Mouse (Mus musculus): ENCODE measurements around the gene Gm5447. TPM values are rescaled to one million over a fixed set of nuclear protein-coding genes. Genes with fewer than 3 reads are reported as not detected.

Gene Gm5447
- total and polyA plus RNA-seq, 3 experiments = not detected

DNA sequence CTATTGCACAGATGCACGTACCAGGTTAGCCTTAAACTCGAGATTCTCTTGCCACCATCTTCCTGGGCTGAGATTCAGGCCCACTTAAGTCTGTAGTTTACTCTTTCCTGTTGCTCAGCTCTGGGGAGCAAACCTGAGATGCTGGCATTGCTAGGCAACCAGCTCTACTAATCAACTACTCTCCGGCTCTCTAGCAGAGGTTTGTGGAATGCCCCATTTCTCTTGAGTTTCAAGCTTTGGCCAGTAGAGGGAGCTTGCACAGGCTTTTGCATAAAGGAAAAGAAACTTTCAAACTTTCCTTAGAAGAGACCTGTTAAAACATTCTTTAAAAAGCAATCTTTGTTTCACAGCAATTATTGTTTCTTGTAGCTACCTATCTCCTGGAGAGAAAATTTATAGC, 19.8 kb downstream of the Gm5447 start (continued):
- no peak for TF ChIP-seq TCF12 (IDR thresholded peaks at IDR 0.05; ENCODE audit: low read depth, low read length)

DNA sequence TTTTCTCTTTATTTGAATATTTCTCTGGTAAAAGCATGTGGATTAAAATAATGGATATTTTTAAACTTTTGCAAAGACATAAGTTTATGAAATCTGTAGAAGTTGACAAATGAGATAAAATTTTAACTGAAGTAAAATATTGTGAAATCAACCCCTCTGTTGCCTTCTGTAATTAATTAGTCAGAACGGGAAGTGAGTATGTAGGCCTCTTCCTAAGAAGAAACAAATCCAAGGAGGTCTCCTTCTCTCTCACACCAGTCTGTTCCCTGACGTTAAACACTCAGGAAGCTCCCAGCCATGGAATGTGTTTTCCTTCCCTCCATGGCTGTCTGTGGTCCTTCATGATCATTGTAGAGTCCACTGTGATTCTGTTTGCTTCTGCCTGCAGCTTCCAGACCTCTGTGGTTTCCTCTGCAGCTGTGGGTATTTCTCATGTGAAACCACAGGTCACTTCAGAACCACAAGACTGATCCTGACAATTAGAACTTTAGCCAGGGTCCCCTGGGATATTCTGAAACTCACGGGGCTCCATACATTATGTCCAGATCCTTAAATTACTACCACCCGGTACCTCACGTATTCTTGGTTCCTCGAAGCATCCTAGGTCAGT, 20.4 kb downstream of the Gm5447 start:
- no peaks in the 10 kb centered on the region for H3K9me3 ChIP-seq (replicated peaks; ENCODE audit: insufficient read depth, low read length)
- H3K27ac ChIP-seq (ENCODE audit: control insufficient read depth, low read depth, low read length) = no peak overlapping the region
- H3K4me3 ChIP-seq (ENCODE audit: control insufficient read depth in 1 of 2, insufficient read depth in 1 of 2, low read depth in 2 of 2, low read length in 2 of 2) = no peak overlapping the region
- DNase-seq (ENCODE audit: low read depth, low spot score) = no peak
- no peak overlapping the region for H3K9ac ChIP-seq (ENCODE audit: control insufficient read depth, low read depth, low read length, poor library complexity, severe bottlenecking)
- H3K36me3 ChIP-seq (ENCODE audit: control insufficient read depth in 1 of 2, insufficient read depth in 2 of 2, low read length in 2 of 2) = no peaks in the 10 kb centered on the region
- TF ChIP-seq TAL1 (IDR thresholded peaks at IDR 0.05; ENCODE audit: low read length) = no peak
- no peaks in the 10 kb centered on the region for H3K4me1 ChIP-seq (ENCODE audit: control insufficient read depth in 1 of 2, insufficient read depth in 2 of 2, low read length in 2 of 2)
- H3K79me2 ChIP-seq (ENCODE audit: control insufficient read depth, insufficient read depth, low read length, poor library complexity) = no peaks in the 10 kb centered on the region
- no peaks in the 10 kb centered on the region; a peak in 2 of 4 replicates for H3K27me3 ChIP-seq (ENCODE audit: control insufficient read depth in 1 of 2, insufficient read depth in 2 of 2, low read length in 2 of 2)

DNA sequence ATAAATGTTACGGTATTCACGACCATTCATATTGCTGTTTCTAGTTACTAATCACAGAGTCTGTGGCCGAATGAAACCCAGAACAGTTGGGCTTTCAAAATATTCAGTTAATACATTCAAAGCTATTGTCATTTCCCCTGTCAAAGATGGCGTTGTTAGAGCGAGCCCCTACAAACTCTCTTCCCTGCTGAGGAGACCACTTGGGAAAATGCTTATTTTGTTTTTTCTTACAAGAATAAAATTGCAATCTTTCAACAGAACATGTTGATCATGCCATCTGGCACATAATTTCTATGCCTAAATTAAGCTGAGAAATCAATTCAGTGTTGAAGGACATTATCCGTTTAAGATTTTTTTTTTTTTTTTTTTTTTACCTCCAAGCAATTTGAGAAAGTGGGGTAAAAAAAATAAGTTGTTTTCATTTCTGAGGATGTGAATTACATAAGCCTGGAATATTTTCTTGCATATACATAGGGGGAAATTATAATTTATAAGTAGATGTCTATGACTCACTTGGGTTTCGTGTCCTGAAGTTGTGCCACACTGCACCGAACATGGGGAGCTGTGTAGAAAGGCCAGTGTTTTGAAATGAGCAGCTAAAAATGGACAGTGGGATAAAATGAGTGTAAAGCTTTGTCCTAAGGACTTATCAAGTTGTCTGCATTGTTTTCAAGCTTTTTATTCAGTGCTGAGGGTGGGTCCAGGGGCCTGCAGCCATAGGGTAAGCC, 23.7 kb downstream of the Gm5447 start:
- H3K27me3 ChIP-seq (ENCODE audit: control insufficient read depth in 1 of 2, insufficient read depth in 2 of 2, low read length in 2 of 2) = no peaks in the 10 kb centered on the region; a peak in 2 of 4 replicates
- no peaks in the 10 kb centered on the region for H3K9me3 ChIP-seq (replicated peaks; ENCODE audit: insufficient read depth, low read length)
- DNase-seq (ENCODE audit: low read depth, low spot score) = no peak
- no peaks in the 10 kb centered on the region for H3K36me3 ChIP-seq (ENCODE audit: control insufficient read depth in 1 of 2, insufficient read depth in 2 of 2, low read length in 2 of 2)
- H3K4me3 ChIP-seq (ENCODE audit: control insufficient read depth in 1 of 2, insufficient read depth in 1 of 2, low read depth in 2 of 2, low read length in 2 of 2) = no peak overlapping the region
- no peak overlapping the region for H3K9ac ChIP-seq (ENCODE audit: control insufficient read depth, low read depth, low read length, poor library complexity, severe bottlenecking)
- no peak for TF ChIP-seq TCF12 (IDR thresholded peaks at IDR 0.05; ENCODE audit: low read depth, low read length)
- no peak for TF ChIP-seq CHD2 (IDR thresholded peaks at IDR 0.05; ENCODE audit: low read length)
- TF ChIP-seq MAX (IDR thresholded peaks at IDR 0.05; ENCODE audit: low read length) = no peak
- TF ChIP-seq MAFK (IDR thresholded peaks at IDR 0.05; ENCODE audit: borderline replicate concordance, low read depth, low read length) = no peak
- no peak for TF ChIP-seq ZKSCAN1 (IDR thresholded peaks at IDR 0.05; ENCODE audit: low read depth, low read length)
- TF ChIP-seq ETS1 (IDR thresholded peaks at IDR 0.05; ENCODE audit: low read depth, low read length) = no peak
- TF ChIP-seq MAZ (IDR thresholded peaks at IDR 0.05; ENCODE audit: low read depth, low read length) = no peak
- TF ChIP-seq E2F4 (IDR thresholded peaks at IDR 0.05; ENCODE audit: borderline replicate concordance, low read depth, low read length) = no peak
- no peak for TF ChIP-seq TBP (IDR thresholded peaks at IDR 0.05; ENCODE audit: low read depth, low read length)
- TF ChIP-seq GABPA (IDR thresholded peaks at IDR 0.05; ENCODE audit: low read depth, low read length) = no peak
- no peak for TF ChIP-seq MXI1 (IDR thresholded peaks at IDR 0.05; ENCODE audit: low read depth, low read length)
- no peak for TF ChIP-seq USF1 (IDR thresholded peaks at IDR 0.05; ENCODE audit: low read depth, low read length)
- TF ChIP-seq UBTF (IDR thresholded peaks at IDR 0.05; ENCODE audit: borderline replicate concordance, insufficient read depth, low read depth, low read length) = no peak
- H3K79me2 ChIP-seq (ENCODE audit: control insufficient read depth, insufficient read depth, low read length, poor library complexity) = no peaks in the 10 kb centered on the region
- no peak overlapping the region for H3K27ac ChIP-seq (ENCODE audit: control insufficient read depth, low read depth, low read length)
- H3K4me1 ChIP-seq (ENCODE audit: control insufficient read depth in 1 of 2, insufficient read depth in 2 of 2, low read length in 2 of 2) = no peaks in the 10 kb centered on the region

All from MEL (cell line).